Mouse (Mus musculus) stomach, postnatal 0 days (tissue): ENCODE measurements at regions not wholly inside any gene's neighbourhood (a gene's known extent, or its start where the extent isn't known, plus 50 kb on each side); places are given as distances from the start of the nearest gene placed in this dataset.

Experiments
- CTCF ChIP-seq: IDR thresholded peaks from 2 replicates; pipeline ENCODE4 v1.5.1; 2016; ENCODE audit warnings: antibody characterized with exemption, low read depth, mild to moderate bottlenecking, moderate library complexity
- EP300 ChIP-seq: optimal IDR thresholded peaks from 2 replicates; pipeline ENCODE3; 2016; ENCODE audit warnings: antibody characterized with exemption

DNA sequence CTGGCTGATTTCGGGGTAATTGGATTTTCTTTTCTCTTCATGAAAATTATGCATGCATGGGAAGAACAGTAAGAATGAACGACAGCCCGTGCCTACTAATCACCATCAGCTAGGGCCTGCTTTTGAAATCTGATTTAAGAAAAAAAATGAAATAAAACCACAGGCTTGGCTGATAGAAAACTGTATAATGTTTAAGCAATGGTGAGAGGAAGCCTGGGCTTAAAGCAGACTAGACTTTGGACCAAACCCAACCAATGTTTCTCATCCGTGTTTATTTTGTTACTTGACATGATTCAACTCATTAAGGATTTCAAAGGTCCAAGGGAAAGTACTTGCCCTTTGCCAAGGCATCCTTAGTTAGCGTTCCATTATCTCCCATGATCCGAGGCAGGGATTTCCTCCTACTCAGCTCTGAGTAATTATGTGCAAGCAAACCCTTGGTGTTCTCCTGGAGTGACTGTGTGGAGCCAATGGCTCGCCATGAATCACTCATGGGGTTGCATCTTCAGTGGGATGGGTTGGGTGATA, 231.9 kb downstream of the Spry2 start:
- TF ChIP-seq CTCF (no peak), EP300 (no peak)
